Mouse (Mus musculus) spleen, adult 2 months (tissue): Measurements from ENCODE around the gene Plekhm2. TPM values are rescaled to one million over a fixed set of nuclear protein-coding genes. Genes with fewer than 3 reads are reported as not detected.

ENCODE experiments used
- DNase-seq, 2 experiments: peaks; one replicate each; pipeline versions ENCODE4 v3.0.0 to v3.0.0-alpha.2; 2012 to 2021; ENCODE audit warnings: low spot score in 2 of 2, low read depth in 1 of 2
- H3K27ac ChIP-seq: fragments of 200-500 bp; 2 replicates; pipeline ENCODE4 v1.5.1; 2012; ENCODE audit warnings: low read length, inconsistent platforms; ENCODE audit not compliant: insufficient read depth
- H3K27me3 ChIP-seq: fragments of 200-500 bp; 2 replicates; pipeline ENCODE4 v1.6.1; 2012; ENCODE audit warnings: mild to moderate bottlenecking, moderate library complexity, low read length, inconsistent platforms; ENCODE audit not compliant: control insufficient read depth, insufficient read depth
- H3K36me3 ChIP-seq: fragments of 200-500 bp; 2 replicates; pipeline ENCODE4 v1.6.1; 2012; ENCODE audit warnings: mild to moderate bottlenecking, low read length, inconsistent platforms; ENCODE audit not compliant: control insufficient read depth, insufficient read depth
- H3K4me1 ChIP-seq: fragments of 200-500 bp; 2 replicates; pipeline ENCODE4 v1.6.1; 2011; ENCODE audit warnings: inconsistent platforms; ENCODE audit not compliant: control insufficient read depth, insufficient read depth, insufficient read length
- H3K4me3 ChIP-seq: fragments of 200-500 bp; 2 replicates; pipeline ENCODE4 v1.5.1; 2011; ENCODE audit warnings: mild to moderate bottlenecking, inconsistent platforms; ENCODE audit not compliant: insufficient read depth, insufficient read length; ENCODE audit errors: extremely low read depth
- CTCF ChIP-seq: fragments of 200-500 bp; IDR thresholded peaks from 2 replicates; pipeline ENCODE4 v1.5.1; 2011; ENCODE audit warnings: mild to moderate bottlenecking, inconsistent platforms; ENCODE audit not compliant: insufficient read depth, insufficient read length, insufficient replicate concordance; ENCODE audit errors: extremely low read depth
- POLR2A ChIP-seq: fragments of 200-500 bp; IDR thresholded peaks from 2 replicates; pipeline ENCODE4 v1.6.1; 2011; ENCODE audit warnings: low read depth, low read length, inconsistent platforms
- WGBS: fragments of 180-500 bp; shearing (Covaris S2); methylation state at CpG from one replicate; pipeline ENCODE4 v1.1.7; 2018; 5-methylcytosine and 5-hydroxymethylcytosine counted together
- polyA plus RNA-seq: library from polyadenylated mRNA; depleted of rRNA; stranded (reverse); fragments of >200 nt; gene quantifications from 2 replicates; pipeline ENCODE4 v1.2.3, GENCODE M21; 2012

Plekhm2 gene
- polyA plus RNA-seq, 1 experiment = 51.6 TPM

DNA sequence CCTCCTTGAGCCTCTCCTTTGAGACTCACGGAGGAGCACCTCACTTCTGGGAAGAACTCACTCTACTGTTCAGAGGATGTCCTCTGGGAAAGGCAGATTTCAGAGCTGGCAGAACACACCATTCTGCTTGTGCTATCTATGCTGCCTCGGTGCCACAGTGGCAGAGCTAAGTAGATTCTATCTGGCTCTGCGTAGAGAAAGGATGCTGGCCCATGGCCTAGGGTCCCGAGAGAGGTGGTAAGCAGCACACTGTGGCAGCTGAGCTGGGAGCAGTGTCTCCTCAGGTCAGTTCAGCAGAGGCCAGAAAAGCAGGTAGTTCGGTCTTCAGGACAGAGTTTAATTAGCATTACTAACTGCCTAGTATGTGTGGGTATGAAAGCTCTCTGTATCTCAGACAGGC lies 16.4 kb downstream of the Plekhm2 start:
- peaks cover 3% of the 10 kb centered on the region for H3K4me1 ChIP-seq
- 87% methylated on average over 5 of the region's 5 CpGs for WGBS
- peaks cover 4% of the 10 kb centered on the region for H3K36me3 ChIP-seq
- no peak for DNase-seq
- H3K27me3 ChIP-seq = no peaks in the 10 kb centered on the region
- no peak for TF ChIP-seq POLR2A
- TF ChIP-seq CTCF = no peak
- H3K27ac ChIP-seq = no peak overlapping the region
- H3K4me3 ChIP-seq = no peak overlapping the region

DNA sequence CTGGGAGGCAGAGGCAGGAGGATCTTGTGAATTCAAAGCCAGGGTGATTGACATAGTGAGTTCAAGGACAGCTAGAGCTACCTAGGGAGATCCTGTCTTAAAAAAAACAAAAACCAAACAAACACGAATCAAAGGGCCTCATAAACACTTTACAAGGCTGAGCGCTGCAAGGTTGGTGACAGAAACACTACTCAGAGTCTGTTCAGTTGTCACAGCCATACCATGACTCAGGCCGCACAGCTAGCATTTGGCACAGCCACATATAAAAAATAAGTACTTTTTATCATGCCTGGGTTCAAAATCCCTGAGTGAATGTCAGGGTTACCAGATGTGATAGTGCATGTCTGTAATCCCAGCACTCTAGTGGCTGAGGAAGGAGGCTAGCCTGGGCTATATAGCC lies 17.5 kb downstream of the Plekhm2 start:
- TF ChIP-seq POLR2A = no peak
- no peak for TF ChIP-seq CTCF
- H3K27ac ChIP-seq = no peak overlapping the region
- WGBS = 92% methylated on average over 3 of the region's 3 CpGs

DNA sequence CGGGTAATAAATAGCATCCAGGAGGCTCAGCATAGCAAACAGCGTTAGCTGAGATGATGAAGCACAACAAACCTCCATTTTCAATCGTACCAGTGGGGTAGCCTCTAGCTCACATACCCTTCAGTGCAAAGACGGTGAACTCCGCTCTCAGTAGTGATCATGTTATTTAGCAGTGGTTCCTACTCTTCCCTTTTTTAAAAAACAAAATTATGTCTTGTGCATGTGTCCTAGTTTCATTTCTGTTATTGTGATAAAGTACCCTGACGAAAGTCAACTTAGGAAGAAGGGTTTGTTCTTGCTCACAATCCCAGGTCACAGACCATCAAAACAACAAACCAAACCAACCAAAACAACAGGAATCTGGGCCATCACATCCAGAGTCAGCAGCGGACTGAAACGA lies 18.7 kb downstream of the Plekhm2 start:
- no peak for DNase-seq
- Histone ChIP-seq H3K27ac (peak overlapping the region; percentile 59), H3K27me3 (no peaks in the 10 kb centered on the region), H3K36me3 (peaks cover 5% of the 10 kb centered on the region; the same call in 1 of the 2 replicates), H3K4me1 (peaks cover 3% of the 10 kb centered on the region), H3K4me3 (no peak overlapping the region)
- TF ChIP-seq POLR2A = no peak
- no peak for TF ChIP-seq CTCF
- 81% methylated on average over 8 of the region's 8 CpGs for WGBS

More for the DNA sequence above, 17.5 kb downstream of the Plekhm2 start:
- Histone ChIP-seq H3K36me3 (peaks cover 4% of the 10 kb centered on the region; the same call in 1 of the 2 replicates), H3K27me3 (no peaks in the 10 kb centered on the region), H3K4me3 (no peak overlapping the region), H3K4me1 (peaks cover 3% of the 10 kb centered on the region)
- DNase-seq = no peak

DNA sequence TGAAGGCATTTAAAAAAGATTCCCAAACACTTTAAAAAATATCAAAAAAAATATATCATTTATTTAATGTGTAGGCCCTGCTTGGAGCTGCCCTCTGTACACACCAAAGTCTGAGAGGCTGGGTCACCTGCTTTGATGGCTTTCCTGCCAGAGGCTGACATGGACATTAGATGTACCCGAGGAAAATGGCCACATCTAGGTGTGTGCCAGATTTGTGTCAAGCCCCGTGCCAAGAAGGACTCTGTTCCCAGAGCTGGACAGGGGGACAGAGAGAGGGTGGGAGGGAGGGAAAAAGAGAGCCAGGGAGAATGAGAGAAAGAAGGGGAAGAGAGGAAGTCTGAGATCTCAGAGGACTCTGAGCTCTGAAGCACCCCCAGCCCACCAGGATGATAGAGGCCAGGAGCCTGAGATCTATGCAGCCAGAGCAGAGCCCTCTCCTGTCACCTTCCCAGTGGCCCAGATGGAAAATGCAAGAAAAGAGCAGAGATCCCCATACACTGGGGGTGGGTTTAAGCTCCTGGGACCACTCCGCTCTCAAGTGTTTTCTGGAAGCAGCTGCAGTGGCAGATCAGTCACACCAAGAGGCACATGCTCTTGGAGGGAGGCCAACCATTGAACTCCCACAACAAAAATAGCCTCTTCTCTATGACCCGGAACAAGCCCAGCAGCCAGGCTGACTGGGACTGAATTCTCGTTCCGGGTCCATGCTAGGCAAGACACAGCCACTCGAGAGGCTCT lies 21.4 kb downstream of the Plekhm2 start:
- Histone ChIP-seq H3K36me3 (peaks cover 5% of the 10 kb centered on the region; the same call in 1 of the 2 replicates), H3K4me1 (peaks cover 3% of the 10 kb centered on the region), H3K4me3 (no peak overlapping the region), H3K27me3 (no peaks in the 10 kb centered on the region), H3K27ac (0 out of 2 replicates have a peak overlapping the region, but pooled peaks have one; percentile 43)
- DNase-seq = no peak
- WGBS = 60% methylated on average over 7 of the region's 7 CpGs
- TF ChIP-seq POLR2A (no peak), CTCF (no peak)

DNA sequence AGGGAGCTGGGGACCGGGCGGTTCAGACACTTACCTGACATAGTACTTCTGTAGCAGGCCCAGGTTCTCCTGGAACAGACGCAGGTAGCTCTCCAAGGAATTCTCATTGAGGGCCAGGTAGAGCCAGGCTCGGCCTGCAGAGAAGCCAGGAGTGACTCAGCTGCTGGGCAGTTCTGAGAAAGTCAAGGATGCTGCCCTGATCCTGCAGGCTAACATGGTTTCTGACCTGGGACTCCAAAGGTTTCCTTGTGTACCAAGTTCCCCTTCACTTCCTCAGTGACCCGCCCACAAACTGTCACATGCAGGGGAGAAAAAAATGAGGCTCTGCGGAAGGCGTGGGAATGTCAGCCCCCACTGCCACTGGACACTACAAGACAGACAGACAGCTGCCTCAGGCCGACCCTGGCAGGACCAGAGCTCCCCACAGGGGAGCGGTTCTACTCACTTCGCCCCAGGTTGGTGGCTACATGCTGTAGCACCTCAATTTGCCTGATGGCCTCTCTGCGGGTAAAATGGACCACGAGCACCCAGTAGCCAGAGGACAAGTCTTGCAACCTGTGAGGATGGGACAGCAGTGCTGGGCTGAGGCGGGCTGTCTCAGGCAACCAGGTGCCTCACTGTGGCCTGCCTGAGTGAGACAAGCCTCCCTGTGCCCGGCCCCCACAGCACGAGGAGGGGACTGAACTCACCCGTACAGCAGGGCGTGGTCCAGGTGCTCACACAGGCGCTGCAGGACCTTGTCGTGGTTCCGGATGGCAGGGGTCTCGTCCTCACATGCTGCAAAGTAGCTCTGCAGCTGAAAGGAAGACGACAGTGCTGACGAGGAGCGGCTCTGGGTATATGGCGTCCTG lies 22.5 kb downstream of the Plekhm2 start:
- 93% methylated on average over 25 of the region's 25 CpGs for WGBS
- H3K27me3 ChIP-seq = no peaks in the 10 kb centered on the region
- no peak overlapping the region for H3K4me3 ChIP-seq
- H3K36me3 ChIP-seq = peaks cover 5% of the 10 kb centered on the region; the same call in 1 of the 2 replicates
- H3K4me1 ChIP-seq = peaks cover 3% of the 10 kb centered on the region
- H3K27ac ChIP-seq = peak overlapping the region; percentile 26; the same call in 1 of the 2 replicates
- DNase-seq = no peak
- TF ChIP-seq POLR2A (no peak), CTCF (no peak)

DNA sequence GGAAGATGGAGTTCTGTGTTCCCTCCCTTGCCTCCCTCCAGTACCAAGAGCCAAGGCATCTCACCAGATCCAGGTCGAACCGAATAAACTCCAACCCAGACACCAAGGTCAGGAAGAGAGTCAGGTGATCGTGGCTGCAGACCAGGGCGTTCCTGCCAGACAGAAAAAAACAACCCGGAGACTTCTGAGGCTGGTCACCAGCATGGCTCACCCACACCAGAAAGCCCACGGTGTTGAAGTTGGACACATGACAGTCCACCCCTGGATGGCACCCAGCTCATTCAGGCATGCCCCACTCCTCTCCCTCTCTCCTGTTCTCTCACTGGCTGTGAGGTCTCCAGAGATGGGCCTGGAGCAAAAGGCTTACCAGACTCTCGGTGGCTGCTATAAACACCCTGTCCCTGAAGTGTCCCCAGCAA lies 23.3 kb downstream of the Plekhm2 start:
- H3K4me1 ChIP-seq = no peaks in the 10 kb centered on the region; the same call in 1 of the 2 replicates
- no peak overlapping the region for H3K27ac ChIP-seq
- WGBS = 87% methylated on average over 7 of the region's 7 CpGs
- DNase-seq = no peak
- peaks cover 6% of the 10 kb centered on the region for H3K36me3 ChIP-seq
- no peak for TF ChIP-seq POLR2A
- TF ChIP-seq CTCF = no peak
- no peak overlapping the region for H3K4me3 ChIP-seq
- H3K27me3 ChIP-seq = no peaks in the 10 kb centered on the region
